Mouse (Mus musculus): ENCODE data around the gene Ndrg2.
"Not testable (repeated sequence)": the region's sequence is repeated elsewhere in the genome, so short reads cannot be mapped to it uniquely, and the experiment has no call there.

The Ndrg2 gene

GRCm38 (mm10) chr14:51877517-51877916, 36.4 kb downstream of the Ndrg2 start:
- DNase-seq (ENCODE audit: low spot score in 2 of 2), result no peak

GRCm38 (mm10) chr14:51871741-51872140, 42.2 kb downstream of the Ndrg2 start:
- no peak for DNase-seq (ENCODE audit: low spot score in 2 of 2)

GRCm38 (mm10) chr14:51870756-51871155, 43.2 kb downstream of the Ndrg2 start:
- no peak for DNase-seq (ENCODE audit: low spot score in 2 of 2)

DNA sequence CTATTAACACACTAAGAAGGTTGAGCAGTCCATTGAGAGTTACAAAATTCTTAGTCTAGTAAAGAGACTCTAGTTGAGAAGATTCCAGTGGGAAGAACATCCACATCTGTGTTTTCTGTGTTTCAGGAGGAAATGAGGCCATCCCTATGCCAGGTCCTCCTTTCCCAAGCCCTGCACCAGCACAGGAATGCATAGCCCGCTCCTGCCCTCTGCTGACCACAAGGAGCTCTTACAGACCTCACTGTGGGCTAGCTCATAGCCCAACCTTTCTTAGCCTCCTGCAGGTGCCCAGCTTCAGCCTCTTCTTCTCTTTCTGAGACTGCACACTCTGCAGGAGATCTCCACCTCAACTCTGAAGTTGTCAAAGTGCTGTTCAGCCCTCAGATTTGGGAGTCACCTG, 50.4 kb downstream of the Ndrg2 start:
- DNase-seq (ENCODE audit: low spot score in 2 of 2), result not testable (repeated sequence)

DNA sequence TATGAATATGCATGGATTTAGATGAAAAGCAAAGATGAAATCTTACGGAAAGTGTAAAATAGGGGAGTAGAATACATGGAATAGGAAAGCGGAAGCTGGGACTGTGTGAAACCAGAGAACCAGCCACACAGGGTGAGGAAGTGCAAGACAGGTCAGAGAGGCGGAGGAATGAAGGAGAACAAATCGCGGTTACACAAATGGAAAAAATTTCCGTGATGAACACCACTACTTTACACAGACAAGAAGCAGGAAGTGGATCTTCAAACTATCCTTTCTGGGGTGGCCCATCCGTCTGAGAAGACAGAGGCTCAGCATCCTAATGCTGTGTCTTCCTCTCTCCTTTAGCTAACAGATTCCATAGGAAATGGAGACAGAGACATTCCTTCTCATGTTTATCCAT, 58.7 kb downstream of the Ndrg2 start:
- DNase-seq (ENCODE audit: low spot score in 2 of 2), result not testable (repeated sequence)

All from spleen, postnatal 36 days (tissue).